Mouse (Mus musculus) ES-E14 (cell line): ENCODE measurements around the gene Ddx58.

Experiments used
- CHD2 ChIP-seq: IDR thresholded peaks from 2 replicates; pipeline ENCODE4 v1.6.1; 2014; ENCODE audit warnings: mild to moderate bottlenecking, low read depth, low read length, inconsistent platforms
- MAFK ChIP-seq: IDR thresholded peaks from 2 replicates; pipeline ENCODE4 v1.6.1; 2014; ENCODE audit warnings: mild to moderate bottlenecking, low read depth, low read length, inconsistent platforms; ENCODE audit not compliant: insufficient read depth
- ZNF384 ChIP-seq: IDR thresholded peaks from 2 replicates; pipeline ENCODE4 v1.6.1; 2012; ENCODE audit warnings: low read depth, low read length, inconsistent platforms

GRCm38 (mm10) chr4:40268204-40268813 lies 28.7 kb upstream of the Ddx58 start:
- no peak for TF ChIP-seq ZNF384
- no peak for TF ChIP-seq MAFK
- peak; percentile 93 for TF ChIP-seq CHD2
